Mouse (Mus musculus): Measurements from ENCODE around the gene Mrpl53. TPM values are rescaled to one million over a fixed set of nuclear protein-coding genes. Genes with fewer than 3 reads are reported as not detected.

Gene Mrpl53
- polyA plus RNA-seq, 1 experiment from 2014 or later = 99.8 TPM

- no peaks in the 10 kb centered on the region for H3K9me3 ChIP-seq (replicated peaks)
- peak overlapping the region; percentile 59 for H3K4me3 ChIP-seq (replicated peaks)
- DNase-seq (no peak), ATAC-seq (ENCODE audit: low read depth) (peak; percentile 32)
- peaks cover 74% of the 10 kb centered on the region for H3K27me3 ChIP-seq
- H3K27ac ChIP-seq = peak overlapping the region; percentile 88
- H3K4me2 ChIP-seq = peak overlapping the region; percentile 69
- peaks cover 52% of the 10 kb centered on the region for H3K4me1 ChIP-seq (replicated peaks)
- no peaks in the 10 kb centered on the region for H3K36me3 ChIP-seq
- H3K9ac ChIP-seq = peak overlapping the region; percentile 73; the same call in 1 of the 2 replicates
- 2% methylated on average over 11 of the region's 11 CpGs for WGBS (ENCODE audit: insufficient replicate concordance)
These were observed 29.2 kb downstream of the Mrpl53 start for GRCm38 (mm10) chr6:83138056-83138455.

GRCm38 (mm10) chr6:83140044-83140443 is 31.2 kb downstream of the Mrpl53 start:
- no peak for ATAC-seq (ENCODE audit: low read depth)
- Histone ChIP-seq H3K27me3 (peaks cover 68% of the 10 kb centered on the region), H3K9me3 (replicated peaks) (no peaks in the 10 kb centered on the region), H3K4me2 (no peak overlapping the region), H3K9ac (no peak overlapping the region), H3K4me1 (replicated peaks) (peaks cover 46% of the 10 kb centered on the region), H3K36me3 (no peaks in the 10 kb centered on the region), H3K27ac (no peak overlapping the region), H3K4me3 (replicated peaks) (no peak overlapping the region)
- no peak for DNase-seq
- 85% methylated on average over 8 of the region's 8 CpGs for WGBS (ENCODE audit: insufficient replicate concordance)

GRCm38 (mm10) chr6:83141636-83142035 is 32.8 kb downstream of the Mrpl53 start:
- Histone ChIP-seq H3K9ac (no peak overlapping the region), H3K4me2 (peak overlapping the region; percentile 51; the same call in 1 of the 2 replicates), H3K9me3 (replicated peaks) (no peaks in the 10 kb centered on the region), H3K4me3 (replicated peaks) (no peak overlapping the region), H3K4me1 (replicated peaks) (peaks cover 33% of the 10 kb centered on the region), H3K36me3 (no peaks in the 10 kb centered on the region), H3K27ac (no peak overlapping the region), H3K27me3 (peaks cover 53% of the 10 kb centered on the region)
- 43% methylated on average over 4 of the region's 4 CpGs for WGBS (ENCODE audit: insufficient replicate concordance)
- ATAC-seq (ENCODE audit: low read depth) (no peak), DNase-seq (no peak)

- Histone ChIP-seq H3K9me3 (replicated peaks) (no peaks in the 10 kb centered on the region), H3K4me1 (replicated peaks) (peaks cover 26% of the 10 kb centered on the region), H3K27ac (no peak overlapping the region), H3K27me3 (peaks cover 46% of the 10 kb centered on the region), H3K4me2 (peak overlapping the region; percentile 51), H3K36me3 (no peaks in the 10 kb centered on the region), H3K9ac (peak overlapping the region; percentile 5; the same call in 1 of the 2 replicates), H3K4me3 (replicated peaks) (peak overlapping the region; percentile 24; the same call in 1 of the 2 replicates)
- 7% methylated on average over 41 of the region's 41 CpGs for WGBS (ENCODE audit: insufficient replicate concordance)
- DNase-seq (no peak), ATAC-seq (ENCODE audit: low read depth) (no peak)
These were observed 33.4 kb downstream of the Mrpl53 start for GRCm38 (mm10) chr6:83142211-83142731.

GRCm38 (mm10) chr6:83142886-83143285 is 34.0 kb downstream of the Mrpl53 start:
- Histone ChIP-seq H3K4me3 (replicated peaks) (no peak overlapping the region), H3K4me1 (replicated peaks) (peaks cover 20% of the 10 kb centered on the region), H3K4me2 (no peak overlapping the region), H3K27me3 (peaks cover 40% of the 10 kb centered on the region), H3K9ac (no peak overlapping the region), H3K27ac (no peak overlapping the region), H3K36me3 (0 out of 2 replicates have a peak, but pooled peaks cover under 1% of the 10 kb centered on the region), H3K9me3 (replicated peaks) (no peaks in the 10 kb centered on the region)
- WGBS (ENCODE audit: insufficient replicate concordance) = 60% methylated on average over 11 of the region's 11 CpGs
- DNase-seq (no peak), ATAC-seq (ENCODE audit: low read depth) (no peak)

- peaks cover 21% of the 10 kb centered on the region for H3K27me3 ChIP-seq
- H3K9ac ChIP-seq = no peak overlapping the region
- WGBS (ENCODE audit: insufficient replicate concordance) = 44% methylated on average over 2 of the region's 2 CpGs
- peaks cover 15% of the 10 kb centered on the region for H3K36me3 ChIP-seq
- DNase-seq = no peak
- H3K4me2 ChIP-seq = no peak overlapping the region
- H3K9me3 ChIP-seq (replicated peaks) = no peaks in the 10 kb centered on the region
- H3K4me1 ChIP-seq (replicated peaks) = peaks cover 8% of the 10 kb centered on the region
- no peak overlapping the region for H3K27ac ChIP-seq
- no peak for ATAC-seq (ENCODE audit: low read depth)
- no peak overlapping the region for H3K4me3 ChIP-seq (replicated peaks)
These were observed 36.4 kb downstream of the Mrpl53 start for GRCm38 (mm10) chr6:83145209-83145608.

GRCm38 (mm10) chr6:83145805-83146204 is 37.0 kb downstream of the Mrpl53 start:
- Histone ChIP-seq H3K4me3 (replicated peaks) (no peak overlapping the region), H3K9ac (no peak overlapping the region; the same call in 1 of the 2 replicates), H3K4me2 (no peak overlapping the region), H3K27me3 (peaks cover 21% of the 10 kb centered on the region), H3K27ac (no peak overlapping the region; the same call in 1 of the 2 replicates), H3K36me3 (peaks cover 15% of the 10 kb centered on the region), H3K4me1 (replicated peaks) (peaks cover 8% of the 10 kb centered on the region), H3K9me3 (replicated peaks) (no peaks in the 10 kb centered on the region)
- DNase-seq (no peak), ATAC-seq (ENCODE audit: low read depth) (no peak)
- 52% methylated on average over 9 of the region's 9 CpGs for WGBS (ENCODE audit: insufficient replicate concordance)

GRCm38 (mm10) chr6:83147280-83147679 is 38.4 kb downstream of the Mrpl53 start:
- 58% methylated on average over 7 of the region's 7 CpGs for WGBS (ENCODE audit: insufficient replicate concordance)

GRCm38 (mm10) chr6:83151721-83152120 is 42.9 kb downstream of the Mrpl53 start:
- Histone ChIP-seq H3K27ac (no peak overlapping the region), H3K4me3 (replicated peaks) (no peak overlapping the region), H3K9ac (no peak overlapping the region), H3K4me2 (no peak overlapping the region), H3K9me3 (replicated peaks) (no peaks in the 10 kb centered on the region), H3K27me3 (peaks cover 47% of the 10 kb centered on the region), H3K4me1 (replicated peaks) (peaks cover 28% of the 10 kb centered on the region), H3K36me3 (peaks cover 15% of the 10 kb centered on the region)
- ATAC-seq (ENCODE audit: low read depth) = no peak
- 38% methylated on average over 8 of the region's 8 CpGs for WGBS (ENCODE audit: insufficient replicate concordance)
- no peak for DNase-seq

More at GRCm38 (mm10) chr6:83147280-83147679, 38.4 kb downstream of the Mrpl53 start:
- Histone ChIP-seq H3K4me2 (no peak overlapping the region), H3K9ac (no peak overlapping the region), H3K4me1 (replicated peaks) (peaks cover 12% of the 10 kb centered on the region), H3K36me3 (peaks cover 15% of the 10 kb centered on the region), H3K27me3 (peaks cover 12% of the 10 kb centered on the region), H3K27ac (no peak overlapping the region), H3K4me3 (replicated peaks) (no peak overlapping the region), H3K9me3 (replicated peaks) (no peaks in the 10 kb centered on the region)
- ATAC-seq (ENCODE audit: low read depth) = no peak
- DNase-seq = no peak

GRCm38 (mm10) chr6:83153038-83153437 is 44.2 kb downstream of the Mrpl53 start:
- H3K9me3 ChIP-seq (replicated peaks) = no peaks in the 10 kb centered on the region
- H3K27me3 ChIP-seq = peaks cover 55% of the 10 kb centered on the region
- no peak overlapping the region for H3K9ac ChIP-seq
- H3K4me1 ChIP-seq (replicated peaks) = peaks cover 28% of the 10 kb centered on the region
- no peak for ATAC-seq (ENCODE audit: low read depth)
- no peak overlapping the region for H3K27ac ChIP-seq
- H3K4me2 ChIP-seq = no peak overlapping the region
- DNase-seq = no peak
- H3K4me3 ChIP-seq (replicated peaks) = no peak overlapping the region
- WGBS (ENCODE audit: insufficient replicate concordance) = 74% methylated on average over 12 of the region's 12 CpGs
- peaks cover 13% of the 10 kb centered on the region for H3K36me3 ChIP-seq

GRCm38 (mm10) chr6:83153485-83153884 is 44.6 kb downstream of the Mrpl53 start:
- no peak for ATAC-seq (ENCODE audit: low read depth)
- no peak for DNase-seq
- H3K4me1 ChIP-seq (replicated peaks) = peaks cover 28% of the 10 kb centered on the region
- 62% methylated on average over 5 of the region's 5 CpGs for WGBS (ENCODE audit: insufficient replicate concordance)
- no peaks in the 10 kb centered on the region for H3K9me3 ChIP-seq (replicated peaks)
- no peak overlapping the region for H3K9ac ChIP-seq
- peaks cover 10% of the 10 kb centered on the region for H3K36me3 ChIP-seq
- H3K27me3 ChIP-seq = peaks cover 55% of the 10 kb centered on the region
- H3K27ac ChIP-seq = no peak overlapping the region
- no peak overlapping the region for H3K4me3 ChIP-seq (replicated peaks)
- no peak overlapping the region for H3K4me2 ChIP-seq
